Mouse (Mus musculus): ENCODE data around the gene Gas2l1. TPM values are rescaled to one million over a fixed set of nuclear protein-coding genes. Genes with fewer than 3 reads are reported as not detected.

Gene Gas2l1
- polyA plus RNA-seq, 1 experiment, result 2.3 TPM

DNA sequence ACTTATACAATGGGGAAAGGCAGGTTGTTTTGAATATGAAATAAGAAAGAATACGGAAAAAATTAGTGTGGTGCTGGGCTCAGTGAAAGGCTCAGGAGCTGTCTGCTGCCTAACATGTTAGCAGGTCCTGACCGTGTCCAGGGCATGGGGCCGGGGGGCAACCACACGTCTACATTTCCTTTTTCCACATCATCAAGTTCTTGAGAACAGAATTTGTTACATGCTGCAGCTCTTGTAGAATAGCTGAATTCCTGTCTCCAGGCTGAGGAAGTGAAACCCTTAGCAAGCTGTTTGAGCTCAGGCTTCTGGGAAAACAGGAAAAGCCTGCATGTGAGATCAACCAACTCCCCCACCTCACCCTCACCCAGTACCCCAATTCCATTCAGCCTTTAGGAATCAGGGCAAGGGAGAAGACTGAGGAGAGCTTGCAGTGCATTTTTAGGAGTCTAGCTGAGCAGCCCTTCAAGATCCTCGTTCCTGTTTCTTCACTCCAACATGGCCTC is 52.9 kb downstream of the Gas2l1 start:
- TF ChIP-seq GATA1 (IDR thresholded peaks at IDR 0.05; ENCODE audit: low read length) (no peak), TAL1 (IDR thresholded peaks at IDR 0.05; ENCODE audit: low read length) (no peak)
- no peaks in the 10 kb centered on the region for H3K9me3 ChIP-seq (ENCODE audit: control insufficient read depth, low read length)
- H3K4me1 ChIP-seq (ENCODE audit: control insufficient read depth), result peaks cover 56% of the 10 kb centered on the region
- no peaks in the 10 kb centered on the region for H3K27me3 ChIP-seq (ENCODE audit: control insufficient read depth)
- H3K4me3 ChIP-seq (replicated peaks), result no peak overlapping the region
- H3K36me3 ChIP-seq (ENCODE audit: control insufficient read depth), result peaks cover 91% of the 10 kb centered on the region

DNA sequence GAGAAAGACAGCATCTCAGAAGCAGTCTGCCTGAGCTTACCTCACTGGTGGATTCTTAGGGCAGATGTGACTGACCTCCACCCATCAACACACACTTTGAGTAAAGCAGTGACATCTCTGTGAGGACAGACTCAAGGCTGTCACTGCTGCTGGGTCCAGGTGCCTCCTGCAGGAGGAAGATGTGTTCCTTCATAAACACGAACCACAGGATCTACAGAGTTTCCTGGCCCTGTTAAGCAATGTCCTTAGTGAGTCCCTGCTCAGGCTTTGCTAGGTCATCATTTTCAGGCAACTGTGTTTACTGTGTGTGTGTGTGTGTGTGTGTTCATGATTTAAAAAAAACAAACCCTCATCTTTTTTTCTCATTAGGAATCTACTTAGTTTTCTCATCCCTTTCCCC is 53.6 kb downstream of the Gas2l1 start:
- TF ChIP-seq TAL1 (IDR thresholded peaks at IDR 0.05; ENCODE audit: low read length) (no peak), GATA1 (IDR thresholded peaks at IDR 0.05; ENCODE audit: low read length) (no peak)
- H3K36me3 ChIP-seq (ENCODE audit: control insufficient read depth), result peaks cover 89% of the 10 kb centered on the region
- H3K4me1 ChIP-seq (ENCODE audit: control insufficient read depth), result peaks cover 63% of the 10 kb centered on the region
- no peaks in the 10 kb centered on the region for H3K27me3 ChIP-seq (ENCODE audit: control insufficient read depth)
- no peaks in the 10 kb centered on the region for H3K9me3 ChIP-seq (ENCODE audit: control insufficient read depth, low read length)
- peak overlapping the region; percentile 36 for H3K4me3 ChIP-seq (replicated peaks)

GRCm38 (mm10) chr11:5010205-5010604 is 54.9 kb downstream of the Gas2l1 start:
- Histone ChIP-seq H3K4me1 (ENCODE audit: control insufficient read depth) (peaks cover 73% of the 10 kb centered on the region), H3K36me3 (ENCODE audit: control insufficient read depth) (peaks cover 89% of the 10 kb centered on the region), H3K27me3 (ENCODE audit: control insufficient read depth) (no peaks in the 10 kb centered on the region), H3K4me3 (replicated peaks) (peak overlapping the region; percentile 69), H3K9me3 (ENCODE audit: control insufficient read depth, low read length) (no peaks in the 10 kb centered on the region)
- TF ChIP-seq TAL1 (IDR thresholded peaks at IDR 0.05; ENCODE audit: low read length), result no peak
- TF ChIP-seq GATA1 (IDR thresholded peaks at IDR 0.05; ENCODE audit: low read length), result no peak

GRCm38 (mm10) chr11:5009354-5010074 is 55.6 kb downstream of the Gas2l1 start:
- H3K4me1 ChIP-seq (ENCODE audit: control insufficient read depth), result peaks cover 79% of the 10 kb centered on the region
- H3K27me3 ChIP-seq (ENCODE audit: control insufficient read depth), result no peaks in the 10 kb centered on the region

DNA sequence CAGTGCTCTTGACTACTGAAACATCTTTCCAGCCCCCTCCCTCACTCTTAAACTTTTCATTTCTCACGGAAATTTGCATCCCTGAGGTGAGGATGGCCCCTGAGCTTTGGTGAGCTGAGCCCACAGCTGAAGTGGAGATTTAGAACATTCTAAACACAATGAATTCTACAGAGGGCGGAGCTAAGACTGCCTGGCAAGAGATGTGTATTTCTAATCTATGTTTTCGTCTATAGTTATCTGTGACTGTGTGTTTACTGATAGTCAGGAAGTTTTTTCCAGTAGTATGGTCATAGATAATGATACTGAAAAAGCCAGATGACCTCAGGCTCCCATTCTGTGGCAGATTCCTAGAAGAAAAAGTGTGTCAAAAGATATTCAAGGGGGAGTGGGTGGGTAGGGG is 56.3 kb downstream of the Gas2l1 start:
- Histone ChIP-seq H3K4me1 (ENCODE audit: control insufficient read depth) (peaks cover 83% of the 10 kb centered on the region), H3K9me3 (ENCODE audit: control insufficient read depth, low read length) (no peaks in the 10 kb centered on the region), H3K36me3 (ENCODE audit: control insufficient read depth) (peaks cover 84% of the 10 kb centered on the region), H3K27me3 (ENCODE audit: control insufficient read depth) (no peaks in the 10 kb centered on the region), H3K4me3 (replicated peaks) (peak overlapping the region; percentile 69)
- TF ChIP-seq GATA1 (IDR thresholded peaks at IDR 0.05; ENCODE audit: low read length) (no peak), TAL1 (IDR thresholded peaks at IDR 0.05; ENCODE audit: low read length) (no peak)

More at GRCm38 (mm10) chr11:5009354-5010074, 55.6 kb downstream of the Gas2l1 start:
- Histone ChIP-seq H3K4me3 (replicated peaks) (peak overlapping the region; percentile 69), H3K9me3 (ENCODE audit: control insufficient read depth, low read length) (no peaks in the 10 kb centered on the region), H3K36me3 (ENCODE audit: control insufficient read depth) (peaks cover 88% of the 10 kb centered on the region)
- no peak; the same call in 1 of the 2 replicates for TF ChIP-seq GATA1 (IDR thresholded peaks at IDR 0.05; ENCODE audit: low read length)
- peak; percentile 46; the same call in 1 of the 3 replicates for TF ChIP-seq TAL1 (IDR thresholded peaks at IDR 0.05; ENCODE audit: low read length)

GRCm38 (mm10) chr11:5007186-5007585 is 57.9 kb downstream of the Gas2l1 start:
- H3K27me3 ChIP-seq (ENCODE audit: control insufficient read depth), result no peaks in the 10 kb centered on the region
- TF ChIP-seq TAL1 (IDR thresholded peaks at IDR 0.05; ENCODE audit: low read length) (no peak), GATA1 (IDR thresholded peaks at IDR 0.05; ENCODE audit: low read length) (no peak)
- no peak overlapping the region for H3K4me3 ChIP-seq (replicated peaks)
- no peaks in the 10 kb centered on the region for H3K9me3 ChIP-seq (ENCODE audit: control insufficient read depth, low read length)
- H3K4me1 ChIP-seq (ENCODE audit: control insufficient read depth), result peaks cover 91% of the 10 kb centered on the region
- H3K36me3 ChIP-seq (ENCODE audit: control insufficient read depth), result peaks cover 85% of the 10 kb centered on the region

- Histone ChIP-seq H3K4me1 (ENCODE audit: control insufficient read depth) (peaks cover 95% of the 10 kb centered on the region), H3K9me3 (ENCODE audit: control insufficient read depth, low read length) (no peaks in the 10 kb centered on the region), H3K27me3 (ENCODE audit: control insufficient read depth) (no peaks in the 10 kb centered on the region), H3K36me3 (ENCODE audit: control insufficient read depth) (peaks cover 89% of the 10 kb centered on the region), H3K4me3 (replicated peaks) (no peak overlapping the region)
- TF ChIP-seq TAL1 (IDR thresholded peaks at IDR 0.05; ENCODE audit: low read length) (no peak), GATA1 (IDR thresholded peaks at IDR 0.05; ENCODE audit: low read length) (no peak)
These were observed 59.6 kb downstream of the Gas2l1 start for GRCm38 (mm10) chr11:5005528-5005927.

Other genes starting within 250 kb of the Gas2l1 start
- gene Nf2, start 215.8 kb downstream of the Gas2l1 start, polyA plus RNA-seq (2012), result 1.5 and 1.6 TPM in 2 replicates
- 0.38 and 0.72 TPM in 2 replicates for gene Nipsnap1, start 191.4 kb downstream of the Gas2l1 start, polyA plus RNA-seq (2012)
- gene Thoc5, start 170.0 kb downstream of the Gas2l1 start, polyA plus RNA-seq (2012), result 0.29 and 0.65 TPM in 2 replicates
- gene Nefh, start 117.3 kb downstream of the Gas2l1 start, polyA plus RNA-seq (2012), result 0.01 and 0.02 TPM in 2 replicates
- 17.5 and 18.7 TPM in 2 replicates for gene Ap1b1, start 78.5 kb downstream of the Gas2l1 start, polyA plus RNA-seq (2012)
- gene Rasl10a, start 7.2 kb downstream of the Gas2l1 start, polyA plus RNA-seq (2012), result not detected in 2 replicates
- 1.6 and 2.0 TPM in 2 replicates for gene Rhbdd3, start 33.6 kb upstream of the Gas2l1 start, polyA plus RNA-seq (2012)
- gene Ewsr1, start 33.9 kb upstream of the Gas2l1 start, polyA plus RNA-seq (2012), result 130 and 171 TPM in 2 replicates
- gene Emid1, start 86.9 kb upstream of the Gas2l1 start, polyA plus RNA-seq (2012), result 0.09 and 0.30 TPM in 2 replicates
- 0.07 and 0.12 TPM in 2 replicates for gene Kremen1, start 196.2 kb upstream of the Gas2l1 start, polyA plus RNA-seq (2012)